Mouse (Mus musculus) ES-E14 (cell line): ENCODE measurements around the gene Gm609. TPM values are rescaled to one million over a fixed set of nuclear protein-coding genes. Genes with fewer than 3 reads are reported as not detected.

Source experiments
- DNase-seq: peaks from one replicate; pipeline ENCODE4 v3.0.0-alpha.2; 2013; ENCODE audit warnings: low read depth, low spot score
- H3K27ac ChIP-seq: 2 replicates; pipeline ENCODE4 v1.5.1; 2012; ENCODE audit warnings: low read depth, mild to moderate bottlenecking, low read length, moderate library complexity, mixed read lengths; ENCODE audit not compliant: poor library complexity, insufficient read depth, severe bottlenecking
- H3K36me3 ChIP-seq: 2 replicates; pipeline ENCODE4 v1.6.1; 2012; ENCODE audit warnings: mild to moderate bottlenecking, low read length, moderate library complexity, mixed read lengths; ENCODE audit not compliant: control insufficient read depth, poor library complexity, insufficient read depth, severe bottlenecking
- H3K4me1 ChIP-seq, 2 experiments: fragments of 150-350 bp in 1 of 2; sonication (generic) in 1 of 2; 2 replicates each; pipeline ENCODE4 v1.6.1; 2012; ENCODE audit warnings: low read length in 2 of 2, mild to moderate bottlenecking in 1 of 2, mixed read lengths in 1 of 2; ENCODE audit not compliant: control insufficient read depth in 2 of 2, insufficient read depth in 2 of 2, poor library complexity in 1 of 2
- H3K4me3 ChIP-seq, 2 experiments: fragments of 150-350 bp in 1 of 2; sonication (generic) in 1 of 2; 2 replicates each; pipeline ENCODE4 v1.5.1; 2012; ENCODE audit warnings: low read length in 2 of 2, low read depth in 1 of 2, mild to moderate bottlenecking in 1 of 2, mixed read lengths in 1 of 2; ENCODE audit not compliant: insufficient read depth in 1 of 2, poor library complexity in 1 of 2, severe bottlenecking in 1 of 2
- H3K9ac ChIP-seq: 2 replicates; pipeline ENCODE4 v1.6.1; 2012; ENCODE audit warnings: low read depth, mild to moderate bottlenecking, low read length, mixed read lengths; ENCODE audit not compliant: poor library complexity, insufficient read depth, severe bottlenecking
- H3K9me3 ChIP-seq: fragments of 150-350 bp; sonication (generic); 2 replicates; pipeline ENCODE4 v1.6.1; 2012; ENCODE audit warnings: low read depth, mild to moderate bottlenecking, low read length; ENCODE audit not compliant: control insufficient read depth, insufficient read depth
- CHD2 ChIP-seq: IDR thresholded peaks from 2 replicates; pipeline ENCODE4 v1.6.1; 2014; ENCODE audit warnings: mild to moderate bottlenecking, low read depth, low read length, inconsistent platforms
- HCFC1 ChIP-seq: IDR thresholded peaks from 2 replicates; pipeline ENCODE4 v1.6.1; 2012; ENCODE audit warnings: low read length, inconsistent platforms, borderline replicate concordance; ENCODE audit not compliant: insufficient read depth
- MAFK ChIP-seq: IDR thresholded peaks from 2 replicates; pipeline ENCODE4 v1.6.1; 2014; ENCODE audit warnings: mild to moderate bottlenecking, low read depth, low read length, inconsistent platforms; ENCODE audit not compliant: insufficient read depth
- ZC3H11A ChIP-seq: IDR thresholded peaks from 2 replicates; pipeline ENCODE4 v1.6.1; 2012; ENCODE audit warnings: low read depth, mild to moderate bottlenecking, inconsistent platforms, low read length, borderline replicate concordance
- ZNF384 ChIP-seq: IDR thresholded peaks from 2 replicates; pipeline ENCODE4 v1.6.1; 2012; ENCODE audit warnings: low read depth, low read length, inconsistent platforms
- in situ Hi-C, 2 experiments: fragments of 600-800 bp; cut with MboI; formaldehyde crosslinking; loops; one replicate each; pipeline ENCODE4 v1.15.1; 2025; ENCODE audit warnings: low sequenced_read_pairs in 2 of 2, inconsistent platforms in 1 of 2; ENCODE audit not compliant: unreplicated experiment in 2 of 2
- total RNA-seq: library from RNA; depleted of rRNA; stranded (reverse); fragments of 300-350 nt; gene quantifications from 2 replicates; pipeline ENCODE4 v1.2.3, GENCODE M21; 2012

Gene Gm609
- total RNA-seq, 1 experiment, result not detected

- H3K4me3 ChIP-seq, result no peak overlapping the region
- no peak for DNase-seq
Observed at GRCm38 (mm10) chr16:45369285-45369965, 123.3 kb downstream of the Gm609 start.

GRCm38 (mm10) chr16:45366111-45366510 lies 126.7 kb downstream of the Gm609 start:
- H3K36me3 ChIP-seq, result no peaks in the 10 kb centered on the region
- no peak for TF ChIP-seq ZNF384
- TF ChIP-seq ZC3H11A, result no peak
- TF ChIP-seq HCFC1, result no peak
- no peak for TF ChIP-seq CHD2
- TF ChIP-seq MAFK, result no peak
- no peak overlapping the region for H3K27ac ChIP-seq
- in situ Hi-C loops, result no loop called here
- H3K4me1 ChIP-seq, result no peaks in the 10 kb centered on the region
- no peaks in the 10 kb centered on the region for H3K9me3 ChIP-seq
- no peak for DNase-seq
- no peak overlapping the region for H3K9ac ChIP-seq
- no peak overlapping the region for H3K4me3 ChIP-seq

More at GRCm38 (mm10) chr16:45369285-45369965, 123.3 kb downstream of the Gm609 start:
- TF ChIP-seq MAFK (no peak), ZC3H11A (no peak), ZNF384 (no peak), HCFC1 (no peak), CHD2 (no peak)
- H3K36me3 ChIP-seq, result no peaks in the 10 kb centered on the region
- in situ Hi-C loops, result no loop called here
- no peak overlapping the region for H3K9ac ChIP-seq
- H3K9me3 ChIP-seq, result no peaks in the 10 kb centered on the region
- no peaks in the 10 kb centered on the region for H3K4me1 ChIP-seq
- no peak overlapping the region for H3K27ac ChIP-seq

GRCm38 (mm10) chr16:45365353-45365752 lies 127.4 kb downstream of the Gm609 start:
- TF ChIP-seq MAFK, result no peak
- TF ChIP-seq ZNF384, result no peak
- TF ChIP-seq HCFC1, result no peak
- no peak for TF ChIP-seq ZC3H11A
- no peak for TF ChIP-seq CHD2
- Histone ChIP-seq H3K9ac (no peak overlapping the region), H3K27ac (no peak overlapping the region), H3K36me3 (no peaks in the 10 kb centered on the region), H3K4me1 (no peaks in the 10 kb centered on the region), H3K4me3 (no peak overlapping the region), H3K9me3 (no peaks in the 10 kb centered on the region)
- in situ Hi-C loops, result no loop called here
- DNase-seq, result no peak

GRCm38 (mm10) chr16:45364627-45365026 lies 128.1 kb downstream of the Gm609 start:
- no peaks in the 10 kb centered on the region for H3K9me3 ChIP-seq
- DNase-seq, result no peak
- H3K9ac ChIP-seq, result no peak overlapping the region
- H3K36me3 ChIP-seq, result no peaks in the 10 kb centered on the region
- H3K27ac ChIP-seq, result no peak overlapping the region
- no peaks in the 10 kb centered on the region for H3K4me1 ChIP-seq
- H3K4me3 ChIP-seq, result no peak overlapping the region
- in situ Hi-C loops, result no loop called here
- TF ChIP-seq MAFK (no peak), CHD2 (no peak), HCFC1 (no peak)
